Mouse (Mus musculus) MEL (cell line): ENCODE results near the gene Tcte2. TPM values are rescaled to one million over a fixed set of nuclear protein-coding genes. Genes with fewer than 3 reads are reported as not detected.

ENCODE experiments used
- DNase-seq: peaks from one replicate; pipeline ENCODE4 v3.0.0; 2011; ENCODE audit warnings: low read depth, low spot score
- H3K27ac ChIP-seq: 2 replicates; pipeline ENCODE4 v1.5.1; 2012; ENCODE audit warnings: low read depth, mild to moderate bottlenecking, control low read depth, low read length, moderate library complexity; ENCODE audit not compliant: control insufficient read depth
- H3K27me3 ChIP-seq, 2 experiments: fragments of 150-350 bp in 1 of 2; sonication (generic) in 1 of 2; 2 replicates each; pipeline ENCODE4 v1.6.1; 2012; ENCODE audit warnings: low read length in 2 of 2, mild to moderate bottlenecking in 2 of 2, improper control_type of control experiment in 1 of 2, moderate library complexity in 1 of 2; ENCODE audit not compliant: insufficient read depth in 2 of 2, control insufficient read depth in 1 of 2
- H3K36me3 ChIP-seq, 2 experiments: 2 replicates each; pipeline ENCODE4 v1.6.1; 2012 to 2014; ENCODE audit warnings: low read length in 2 of 2, improper control_type of control experiment in 1 of 2, inconsistent platforms in 1 of 2, mild to moderate bottlenecking in 1 of 2; ENCODE audit not compliant: insufficient read depth in 2 of 2, control insufficient read depth in 1 of 2
- H3K4me1 ChIP-seq, 2 experiments: fragments of 150-350 bp in 1 of 2; sonication (generic) in 1 of 2; 2 replicates each; pipeline ENCODE4 v1.6.1; 2012; ENCODE audit warnings: low read length in 2 of 2, improper control_type of control experiment in 1 of 2, mild to moderate bottlenecking in 1 of 2; ENCODE audit not compliant: insufficient read depth in 2 of 2, control insufficient read depth in 1 of 2
- H3K4me3 ChIP-seq, 2 experiments: fragments of 150-350 bp in 1 of 2; sonication (generic) in 1 of 2; 2 replicates each; pipeline ENCODE4 v1.5.1; 2012; ENCODE audit warnings: low read depth in 2 of 2, low read length in 2 of 2, mild to moderate bottlenecking in 2 of 2, moderate library complexity in 2 of 2, control low read depth in 1 of 2, improper control_type of control experiment in 1 of 2; ENCODE audit not compliant: control insufficient read depth in 1 of 2, insufficient read depth in 1 of 2
- H3K79me2 ChIP-seq: 2 replicates; pipeline ENCODE4 v1.6.1; 2012; ENCODE audit warnings: mild to moderate bottlenecking, low read length, moderate library complexity; ENCODE audit not compliant: control insufficient read depth, poor library complexity, insufficient read depth
- H3K9ac ChIP-seq: 2 replicates; pipeline ENCODE4 v1.6.1; 2012; ENCODE audit warnings: low read depth, mild to moderate bottlenecking, control low read depth, low read length, moderate library complexity; ENCODE audit not compliant: control insufficient read depth, poor library complexity, severe bottlenecking
- H3K9me3 ChIP-seq: fragments of 150-350 bp; sonication (generic); replicated peaks from 2 replicates; pipeline ENCODE4 v1.6.1; 2012; ENCODE audit warnings: mild to moderate bottlenecking, low read length, improper control_type of control experiment, moderate library complexity; ENCODE audit not compliant: insufficient read depth
- CHD2 ChIP-seq: IDR thresholded peaks from 2 replicates; pipeline ENCODE4 v1.6.1; 2011; ENCODE audit warnings: low read length, improper control_type of control experiment
- CTCF ChIP-seq, 3 experiments: IDR thresholded peaks in 2 of 3; conservative IDR thresholded peaks in 1 of 3; 2 replicates each; pipeline ENCODE4 v1.5.1; 2011 to 2012; ENCODE audit warnings: low read length in 3 of 3, low read depth in 2 of 3, mild to moderate bottlenecking in 2 of 3, improper control_type of control experiment in 1 of 3, inconsistent platforms in 1 of 3, mixed read lengths in 1 of 3, moderate library complexity in 1 of 3; ENCODE audit not compliant: control insufficient read depth in 1 of 3, insufficient read depth in 1 of 3, poor library complexity in 1 of 3, severe bottlenecking in 1 of 3
- GABPA ChIP-seq: IDR thresholded peaks from 2 replicates; pipeline ENCODE4 v1.6.1; 2012; ENCODE audit warnings: low read depth, mild to moderate bottlenecking, inconsistent platforms, low read length, improper control_type of control experiment, moderate library complexity
- JUND ChIP-seq: IDR thresholded peaks from 2 replicates; pipeline ENCODE4 v1.6.1; 2011; ENCODE audit warnings: low read depth, mild to moderate bottlenecking, improper control_type of control experiment, low read length
- MAFK ChIP-seq: IDR thresholded peaks from 2 replicates; pipeline ENCODE4 v1.6.1; 2011; ENCODE audit warnings: low read depth, mild to moderate bottlenecking, low read length, improper control_type of control experiment, borderline replicate concordance
- MAX ChIP-seq: IDR thresholded peaks from 2 replicates; pipeline ENCODE4 v1.6.1; 2011; ENCODE audit warnings: low read length, improper control_type of control experiment
- MEF2A ChIP-seq: IDR thresholded peaks from 2 replicates; pipeline ENCODE4 v1.6.1; 2014; ENCODE audit warnings: low read depth, mild to moderate bottlenecking, inconsistent platforms, low read length, improper control_type of control experiment; ENCODE audit not compliant: poor library complexity, insufficient replicate concordance, severe bottlenecking; ENCODE audit errors: extremely low read depth
- MXI1 ChIP-seq: IDR thresholded peaks from 2 replicates; pipeline ENCODE4 v1.6.1; 2011; ENCODE audit warnings: mild to moderate bottlenecking, low read depth, low read length, improper control_type of control experiment
- NELFE ChIP-seq: IDR thresholded peaks from 2 replicates; pipeline ENCODE4 v1.6.1; 2011; ENCODE audit warnings: low read depth, low read length, improper control_type of control experiment
- NRF1 ChIP-seq: IDR thresholded peaks from 2 replicates; pipeline ENCODE4 v1.6.1; 2014; ENCODE audit warnings: low read depth, mild to moderate bottlenecking, inconsistent platforms, low read length, improper control_type of control experiment, moderate library complexity; ENCODE audit not compliant: poor library complexity, insufficient read depth, severe bottlenecking
- POLR2AphosphoS5 ChIP-seq: IDR thresholded peaks from 2 replicates; pipeline ENCODE4 v1.6.1; 2012; ENCODE audit warnings: low read depth, borderline replicate concordance, mild to moderate bottlenecking, inconsistent platforms, low read length, moderate library complexity, mixed read lengths
- RAD21 ChIP-seq: IDR thresholded peaks from 2 replicates; pipeline ENCODE4 v1.6.1; 2011; ENCODE audit warnings: mild to moderate bottlenecking, low read depth, low read length, improper control_type of control experiment
- SMC3 ChIP-seq: IDR thresholded peaks from 2 replicates; pipeline ENCODE4 v1.6.1; 2011; ENCODE audit warnings: low read depth, low read length, improper control_type of control experiment
- TAL1 ChIP-seq: IDR thresholded peaks from 2 replicates; pipeline ENCODE4 v1.6.1; 2012; ENCODE audit warnings: mild to moderate bottlenecking, inconsistent platforms, low read length, moderate library complexity, mixed read lengths
- USF1 ChIP-seq: IDR thresholded peaks from 2 replicates; pipeline ENCODE4 v1.6.1; 2014; ENCODE audit warnings: low read depth, mild to moderate bottlenecking, inconsistent platforms, low read length, improper control_type of control experiment, moderate library complexity
- ZC3H11A ChIP-seq: IDR thresholded peaks from 2 replicates; pipeline ENCODE4 v1.6.1; 2012; ENCODE audit warnings: low read depth, mild to moderate bottlenecking, inconsistent platforms, low read length, improper control_type of control experiment
- ZKSCAN1 ChIP-seq: IDR thresholded peaks from 2 replicates; pipeline ENCODE4 v1.6.1; 2012; ENCODE audit warnings: low read depth, mild to moderate bottlenecking, inconsistent platforms, low read length, improper control_type of control experiment, moderate library complexity
- ZMIZ1 ChIP-seq: IDR thresholded peaks from 2 replicates; pipeline ENCODE4 v1.6.1; 2012; ENCODE audit warnings: low read depth, mild to moderate bottlenecking, inconsistent platforms, low read length, improper control_type of control experiment, moderate library complexity
- polyA plus RNA-seq, 2 experiments: library from polyadenylated mRNA; stranded (reverse) in 1 of 2; unstranded in 1 of 2; fragments of >175 nt in 1 of 2; fragments of >200 nt in 1 of 2; gene quantifications; 2 replicates each; pipeline versions ENCODE4 v1.2.1 to v1.2.4; 2012; ENCODE audit warnings: low replicate concordance in 2 of 2, low read depth in 1 of 2; ENCODE audit not compliant: insufficient read length in 2 of 2, insufficient read depth in 1 of 2, missing spikeins in 1 of 2
- total RNA-seq: library from RNA; depleted of rRNA; stranded (reverse); fragments of 300-350 nt; gene quantifications from 2 replicates; pipeline ENCODE4 v1.2.3, GENCODE M21; 2012

Tcte2 gene
- total and polyA plus RNA-seq, 3 experiments = not detected

DNA sequence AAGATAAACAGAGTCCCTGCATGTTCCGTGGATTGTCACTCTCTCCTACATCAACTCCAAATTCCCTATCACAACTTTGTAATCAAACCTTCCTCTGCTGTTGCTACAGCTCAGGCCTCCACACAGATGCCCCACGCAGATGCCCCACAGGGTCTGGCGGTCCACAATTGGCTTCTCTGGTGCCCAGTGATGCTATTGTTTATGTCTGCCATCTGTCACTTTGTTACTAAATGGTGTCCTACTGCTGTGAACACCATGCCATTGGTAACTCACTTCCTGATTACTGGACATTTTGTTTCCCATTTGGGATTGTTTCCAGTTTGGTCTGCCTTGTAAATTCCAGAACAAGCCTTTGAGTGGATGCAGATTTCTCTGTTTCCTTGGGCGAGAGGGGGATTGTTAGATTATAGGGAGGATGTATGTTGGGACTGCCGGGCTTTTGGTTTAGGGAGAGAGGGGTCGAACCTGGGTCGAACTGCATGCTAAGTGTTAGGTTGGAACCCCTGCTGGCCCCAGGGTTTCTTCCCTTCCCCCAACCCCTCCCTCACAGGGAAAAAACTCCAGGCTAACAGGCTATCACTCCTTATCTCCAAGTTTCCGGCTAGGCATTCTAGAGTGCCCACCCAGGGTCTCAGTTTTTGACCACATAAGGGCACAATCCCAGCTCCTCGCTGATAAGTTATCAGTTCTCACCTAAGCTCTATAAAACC lies 57.9 kb downstream of the Tcte2 start:
- no peak overlapping the region for H3K9ac ChIP-seq
- H3K4me3 ChIP-seq = no peak overlapping the region
- H3K79me2 ChIP-seq = no peaks in the 10 kb centered on the region
- H3K27me3 ChIP-seq = no peaks in the 10 kb centered on the region
- H3K9me3 ChIP-seq = no peaks in the 10 kb centered on the region
- no peak for DNase-seq
- TF ChIP-seq TAL1 = no peak
- TF ChIP-seq SMC3 = no peak
- TF ChIP-seq USF1 = no peak
- TF ChIP-seq GABPA = no peak
- TF ChIP-seq, all 39 proteins: peak for 0
- Histone ChIP-seq H3K27ac (no peak overlapping the region), H3K36me3 (no peaks in the 10 kb centered on the region), H3K4me1 (no peaks in the 10 kb centered on the region)

- Histone ChIP-seq H3K9ac (no peak overlapping the region), H3K9me3 (no peaks in the 10 kb centered on the region), H3K4me1 (no peaks in the 10 kb centered on the region), H3K79me2 (no peaks in the 10 kb centered on the region), H3K4me3 (no peak overlapping the region), H3K27me3 (no peaks in the 10 kb centered on the region), H3K27ac (no peak overlapping the region), H3K36me3 (no peaks in the 10 kb centered on the region)
- DNase-seq = no peak
- no peak for TF ChIP-seq JUND
- TF ChIP-seq ZMIZ1 = no peak
- TF ChIP-seq MAFK = no peak
- no peak for TF ChIP-seq MEF2A
- TF ChIP-seq RAD21 = no peak
- no peak for TF ChIP-seq CTCF (IDR thresholded peaks at IDR 0.05 in 2 of 3, conservative IDR thresholded peaks at IDR 0.05 in 1 of 3; ENCODE audit: control insufficient read depth in 1 of 3, insufficient read depth in 1 of 3, low read depth in 2 of 3, low read length in 3 of 3, poor library complexity in 1 of 3, severe bottlenecking in 1 of 3)
- no peak for TF ChIP-seq TAL1
Measured at GRCm38 (mm10) chr17:13700131-13701016, 61.3 kb downstream of the Tcte2 start.

- Histone ChIP-seq H3K36me3 (no peaks in the 10 kb centered on the region), H3K9me3 (no peaks in the 10 kb centered on the region), H3K27ac (no peak overlapping the region), H3K79me2 (no peaks in the 10 kb centered on the region), H3K9ac (no peak overlapping the region), H3K27me3 (no peaks in the 10 kb centered on the region), H3K4me1 (no peaks in the 10 kb centered on the region), H3K4me3 (no peak overlapping the region)
- TF ChIP-seq NRF1 (no peak), ZMIZ1 (no peak), TAL1 (no peak), POLR2AphosphoS5 (no peak), NELFE (no peak), CHD2 (no peak), MXI1 (no peak), ZKSCAN1 (no peak), MAX (no peak), ZC3H11A (no peak), MEF2A (no peak), CTCF (IDR thresholded peaks at IDR 0.05 in 2 of 3, conservative IDR thresholded peaks at IDR 0.05 in 1 of 3; ENCODE audit: control insufficient read depth in 1 of 3, insufficient read depth in 1 of 3, low read depth in 2 of 3, low read length in 3 of 3, poor library complexity in 1 of 3, severe bottlenecking in 1 of 3) (no peak)
- no peak for DNase-seq
Measured at GRCm38 (mm10) chr17:13699716-13700115, 61.9 kb downstream of the Tcte2 start.
